ENCODE assay signal across 18 mouse cellular contexts in the genomic region with DNA sequence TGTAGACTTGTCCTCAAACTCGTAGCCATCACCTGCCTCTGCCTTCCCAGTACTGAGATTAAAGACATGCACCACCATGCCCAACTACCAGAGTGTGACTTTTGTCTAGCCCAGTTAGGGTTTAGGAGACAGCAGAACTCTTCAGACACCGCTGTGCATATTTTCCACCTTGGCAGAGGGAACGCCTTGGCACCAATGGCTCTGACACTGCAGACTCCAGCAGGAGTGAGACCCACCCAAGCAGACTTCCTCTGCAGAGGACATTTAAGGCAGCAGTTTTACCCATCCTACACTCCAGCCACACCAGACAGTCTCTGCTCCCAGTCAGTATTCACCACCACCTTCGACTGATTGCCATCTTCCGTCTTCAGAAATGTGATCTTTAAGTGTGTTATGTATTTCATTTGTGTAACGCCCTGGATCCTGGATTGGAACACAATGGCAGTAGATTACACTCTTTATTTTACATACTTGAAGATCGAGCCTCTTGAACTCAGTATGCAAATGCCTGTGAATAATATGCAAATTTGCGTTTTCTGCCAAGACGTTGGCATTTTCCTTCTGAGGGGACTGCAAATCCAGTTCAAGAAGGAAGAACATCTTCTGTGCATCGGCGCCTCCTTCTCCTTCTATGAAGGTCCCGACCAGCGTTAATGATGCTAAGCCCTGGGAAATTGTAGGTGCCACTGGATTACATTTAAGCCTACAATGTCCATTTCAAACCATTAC.
"Had no signal": no experiment of that assay in that cellular context is flagged by ENCODE, and none has a peak within 500 bp of the region (broad histone marks: within the 10 kb centered on the region; RNA-seq: fewer than 3 reads in every experiment).

No protein-coding gene starts in this region.

- H3K4me2 ChIP-seq: limb, embryonic 12.5 days; liver, embryonic 13.5 days; lung, embryonic 15.5 days; midbrain, embryonic 11.5 days; midbrain, embryonic 15.5 days; neural tube, embryonic 12.5 days had no signal

- H3K36me3 ChIP-seq: limb, embryonic 12.5 days; liver, embryonic 13.5 days; lung, embryonic 15.5 days; midbrain, embryonic 15.5 days; neural tube, embryonic 12.5 days had no signal

- DNase-seq: kidney, postnatal 10 days; kidney, postnatal 4 days; liver; liver, embryonic 13.5 days; liver, postnatal 0 days; lung, postnatal 14 days; retina, postnatal 1 day; right cerebral cortex, postnatal 4 days; spleen, adult 18-20 months; thymus, postnatal 4 days had no signal

- H3K9me3 ChIP-seq: limb, embryonic 12.5 days; lung, embryonic 15.5 days; midbrain, embryonic 15.5 days; neural tube, embryonic 12.5 days had no signal

- ATAC-seq: liver, postnatal 0 days; midbrain, embryonic 15.5 days had no signal

- H3K4me1 ChIP-seq: limb, embryonic 12.5 days; liver, embryonic 13.5 days; lung, embryonic 15.5 days; megakaryocyte, embryonic 14.5 days; midbrain, embryonic 15.5 days; neural tube, embryonic 12.5 days had no signal

- H3K4me3 ChIP-seq: left cerebral cortex, adult 2 months; limb, embryonic 12.5 days; liver, embryonic 13.5 days; lung, embryonic 15.5 days; megakaryocyte, embryonic 14.5 days; midbrain, embryonic 15.5 days; neural tube, embryonic 12.5 days had no signal

- H3K27me3 ChIP-seq: limb, embryonic 12.5 days; liver, embryonic 13.5 days; lung, embryonic 15.5 days; megakaryocyte, embryonic 14.5 days; midbrain, embryonic 15.5 days; neural tube, embryonic 12.5 days had no signal

- H3K9ac ChIP-seq: limb, embryonic 12.5 days; liver, embryonic 13.5 days; liver, postnatal 0 days; lung, embryonic 15.5 days; midbrain, embryonic 15.5 days; neural tube, embryonic 12.5 days had no signal

- H3K27ac ChIP-seq: left cerebral cortex, adult 2 months; limb, embryonic 12.5 days; liver, embryonic 13.5 days; lung, embryonic 15.5 days; macrophage; midbrain, embryonic 15.5 days; neural tube, embryonic 12.5 days had no signal
